In the genomic region with DNA sequence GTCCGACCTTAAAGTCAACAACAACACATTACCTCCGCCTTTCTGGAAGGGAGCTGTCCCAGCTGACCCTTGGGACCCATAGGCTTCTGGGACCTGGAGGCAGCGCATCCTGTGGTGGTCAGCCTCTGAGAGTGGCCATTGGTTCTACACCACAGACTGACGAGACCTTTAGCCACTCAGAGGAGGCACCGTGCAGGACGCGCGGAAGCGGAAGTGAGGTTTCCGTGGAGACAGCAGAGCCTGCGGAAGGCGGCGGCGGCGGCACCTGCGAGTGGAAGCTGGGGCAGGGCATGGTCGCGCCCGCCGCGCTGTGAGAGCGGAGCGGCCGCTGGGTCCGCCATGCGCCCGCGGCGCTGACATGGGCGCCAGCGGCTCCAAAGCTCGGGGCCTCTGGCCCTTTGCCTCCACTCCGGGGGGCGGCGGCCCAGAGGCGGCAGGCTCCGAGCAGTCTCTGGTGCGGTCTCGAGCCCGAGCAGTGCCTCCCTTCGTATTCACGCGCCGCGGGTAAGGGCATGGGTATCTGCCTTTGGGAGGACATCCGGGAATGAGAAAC, we compare ENCODE assay signal across 8 mouse cellular contexts. TPM values are rescaled to one million over a fixed set of nuclear protein-coding genes. Genes with fewer than 3 reads are reported as not detected.
DNase-seq lines count a peak whose midpoint lies in the region; ATAC-seq and TF ChIP-seq lines count a peak whose summit lies in the region.

A gene (plus strand): TSS at position 227 of the 553 bp plus-strand sequence.

- peak; percentile 76 for TF ChIP-seq POLR2A in CH12.LX (IDR thresholded peaks at IDR 0.05; ENCODE audit: low read depth, low read length)

- no peaks in the 10 kb centered on the region for H3K27me3 ChIP-seq in CH12.LX (replicated peaks)
- no peaks in the 10 kb centered on the region for H3K27me3 ChIP-seq in forebrain, embryonic 10.5 days (ENCODE audit: poor library complexity, severe bottlenecking)
- H3K27me3 ChIP-seq in heart, embryonic 15.5 days = no peaks in the 10 kb centered on the region
- no peaks in the 10 kb centered on the region for H3K27me3 ChIP-seq in liver, embryonic 15.5 days
- H3K27me3 ChIP-seq in neural tube, embryonic 12.5 days (replicated peaks) = no peaks in the 10 kb centered on the region

- peak within 1 kb of the TSS; percentile 71 to 85 (median 79) for H3K4me3 ChIP-seq in CH12.LX (replicated peaks in 1 of 3; ENCODE audit: low read depth in 2 of 3, low read length in 2 of 3, poor library complexity in 1 of 3)
- H3K4me3 ChIP-seq in forebrain, embryonic 10.5 days = peak within 1 kb of the TSS; percentile 93
- peak within 1 kb of the TSS; percentile 85 for H3K4me3 ChIP-seq in heart, embryonic 15.5 days
- H3K4me3 ChIP-seq in liver, embryonic 15.5 days (replicated peaks) = peak within 1 kb of the TSS; percentile 83
- peak within 1 kb of the TSS; percentile 96 for H3K4me3 ChIP-seq in neural tube, embryonic 12.5 days

- in situ Hi-C loops in CH12.LX (cut with MboI; ENCODE audit: low pct_ligation_motif_present, low pct_unique_long_range_greater_than_20kb, low sequenced_read_pairs) = no loop called here

- DNase-seq in CH12.LX (ENCODE audit: extremely low read depth) = peak; percentile 94
- DNase-seq in c-Kit-positive CD71-negative TER-119-negative erythroid progenitor cells, embryonic 14.5 days (ENCODE audit: low read depth) = peak; percentile 88
- peak; percentile 96 for DNase-seq in forebrain, embryonic 10.5 days (ENCODE audit: extremely low spot score, low spot score)
- DNase-seq in kidney, postnatal 36 days = peak; percentile 97 to 99
- peak; percentile 91 for DNase-seq in testis, postnatal 10 days (ENCODE audit: low spot score)

- peak within 1 kb of the TSS; percentile 87 for H3K4me2 ChIP-seq in CH12.LX (ENCODE audit: insufficient read depth, low read depth, poor library complexity, severe bottlenecking)
- peak within 1 kb of the TSS; percentile 80 for H3K4me2 ChIP-seq in heart, embryonic 15.5 days
- peak within 1 kb of the TSS; percentile 83 for H3K4me2 ChIP-seq in liver, embryonic 15.5 days
- peak within 1 kb of the TSS; percentile 90 for H3K4me2 ChIP-seq in neural tube, embryonic 12.5 days (replicated peaks)

- 1% methylated on average over 46 of the region's 46 CpGs for WGBS in forebrain, embryonic 10.5 days
- WGBS in heart, embryonic 15.5 days = under 1% methylated on average over 46 of the region's 46 CpGs
- 0% methylated on average over 46 of the region's 46 CpGs for WGBS in liver, embryonic 15.5 days (ENCODE audit: insufficient replicate concordance)
- under 1% methylated on average over 46 of the region's 46 CpGs for WGBS in neural tube, embryonic 12.5 days

- TF ChIP-seq EP300 in CH12.LX (IDR thresholded peaks at IDR 0.05; ENCODE audit: low read length) = no peak

- H3K79me2 ChIP-seq in CH12.LX (replicated peaks; ENCODE audit: control insufficient read depth, extremely low read depth, insufficient read depth, poor library complexity, severe bottlenecking) = peaks cover 9% of the 10 kb centered on the region

- TF ChIP-seq RAD21 in CH12.LX (IDR thresholded peaks at IDR 0.05; ENCODE audit: low read depth, low read length) = no peak

- peaks cover 16 to 45% of the 10 kb centered on the region in 2 experiments for H3K4me1 ChIP-seq in CH12.LX (ENCODE audit: control insufficient read depth in 1 of 2, insufficient read depth in 2 of 2)
- H3K4me1 ChIP-seq in forebrain, embryonic 10.5 days = peaks cover 61% of the 10 kb centered on the region
- peaks cover 42% of the 10 kb centered on the region for H3K4me1 ChIP-seq in heart, embryonic 15.5 days (replicated peaks)
- peaks cover 64% of the 10 kb centered on the region for H3K4me1 ChIP-seq in liver, embryonic 15.5 days (replicated peaks)
- peaks cover 25% of the 10 kb centered on the region for H3K4me1 ChIP-seq in neural tube, embryonic 12.5 days

- TF ChIP-seq CTCF in CH12.LX (conservative IDR thresholded peaks at IDR 0.05 in 1 of 2, IDR thresholded peaks at IDR 0.05 in 1 of 2; ENCODE audit: low read depth in 2 of 2, low read length in 2 of 2) = no peak

- dilution Hi-C loops in CH12.LX (cut with MboI; ENCODE audit: extremely low pct_ligation_motif_present, extremely low pct_unique_long_range_greater_than_20kb, low sequenced_read_pairs) = no loop called here

- ATAC-seq in heart, embryonic 15.5 days (replicated peaks; ENCODE audit: insufficient number of reproducible peaks, insufficient read depth, low FRiP score, low read depth) = peak; percentile 93
- ATAC-seq in liver, embryonic 15.5 days (ENCODE audit: insufficient read depth) = peak; percentile 94
- peak; percentile 91 for ATAC-seq in neural tube, embryonic 12.5 days (ENCODE audit: low FRiP score, low read depth)

- peak within 1 kb of the TSS; percentile 64 for H3K9ac ChIP-seq in CH12.LX (ENCODE audit: insufficient read depth, low read depth)
- H3K9ac ChIP-seq in heart, embryonic 15.5 days = peak within 1 kb of the TSS; percentile 82
- peak within 1 kb of the TSS; percentile 89 for H3K9ac ChIP-seq in liver, embryonic 15.5 days
- H3K9ac ChIP-seq in neural tube, embryonic 12.5 days = peak within 1 kb of the TSS; percentile 90

- no peak within 1 kb of the TSS for H3K27ac ChIP-seq in CH12.LX (ENCODE audit: insufficient read depth, low read depth)
- peak within 1 kb of the TSS; percentile 88 for H3K27ac ChIP-seq in forebrain, embryonic 10.5 days
- peak within 1 kb of the TSS; percentile 79 for H3K27ac ChIP-seq in heart, embryonic 15.5 days
- peak within 1 kb of the TSS; percentile 90 for H3K27ac ChIP-seq in liver, embryonic 15.5 days (replicated peaks)
- H3K27ac ChIP-seq in neural tube, embryonic 12.5 days = 0 out of 2 replicates have a peak within 1 kb of the TSS, but pooled peaks have one; percentile 42

- peaks cover 42 to 68% of the 10 kb centered on the region in 2 experiments for H3K36me3 ChIP-seq in CH12.LX (replicated peaks in 1 of 2; ENCODE audit: control insufficient read depth in 1 of 2, insufficient read depth in 1 of 2, low read length in 1 of 2)
- H3K36me3 ChIP-seq in forebrain, embryonic 10.5 days (replicated peaks) = peaks cover 72% of the 10 kb centered on the region
- peaks cover 52% of the 10 kb centered on the region for H3K36me3 ChIP-seq in heart, embryonic 15.5 days
- H3K36me3 ChIP-seq in liver, embryonic 15.5 days (replicated peaks) = peaks cover 62% of the 10 kb centered on the region
- peaks cover 53% of the 10 kb centered on the region for H3K36me3 ChIP-seq in neural tube, embryonic 12.5 days

- H3K9me3 ChIP-seq in CH12.LX (replicated peaks; ENCODE audit: low read length) = no peaks in the 10 kb centered on the region
- no peaks in the 10 kb centered on the region for H3K9me3 ChIP-seq in forebrain, embryonic 10.5 days
- no peaks in the 10 kb centered on the region for H3K9me3 ChIP-seq in heart, embryonic 15.5 days (replicated peaks)
- no peaks in the 10 kb centered on the region for H3K9me3 ChIP-seq in liver, embryonic 15.5 days (replicated peaks)
- H3K9me3 ChIP-seq in neural tube, embryonic 12.5 days = no peaks in the 10 kb centered on the region

TF ChIP-seq in CH12.LX, 34 proteins besides CTCF, POLR2A, EP300 and RAD21:
- TF ChIP-seq IRF4 (IDR thresholded peaks at IDR 0.05; ENCODE audit: low read depth, low read length) (peak; percentile 59; the same call in 1 of the 2 replicates), MEF2A (IDR thresholded peaks at IDR 0.05; ENCODE audit: borderline replicate concordance, low read depth, low read length) (peak; percentile 12; the same call in 1 of the 2 replicates), NRF1 (IDR thresholded peaks at IDR 0.05; ENCODE audit: low read depth, low read length) (peak; percentile 53), POLR2AphosphoS2 (IDR thresholded peaks at IDR 0.05; ENCODE audit: low read depth, low read length) (peak; percentile 96), ELF1 (IDR thresholded peaks at IDR 0.05; ENCODE audit: low read depth, low read length) (peak; percentile 94), MXI1 (IDR thresholded peaks at IDR 0.05; ENCODE audit: low read depth, low read length) (peak; percentile 97), ZC3H11A (IDR thresholded peaks at IDR 0.05; ENCODE audit: low read depth, low read length) (no peak), CHD2 (IDR thresholded peaks at IDR 0.05; ENCODE audit: low read length) (peak; percentile 90), ZNF384 (IDR thresholded peaks at IDR 0.05; ENCODE audit: low read depth, low read length) (no peak), ZMIZ1 (IDR thresholded peaks at IDR 0.05; ENCODE audit: low read depth, low read length) (peak; percentile 83), TBP (conservative IDR thresholded peaks at IDR 0.05; ENCODE audit: low read depth, low read length) (no peak), HCFC1 (IDR thresholded peaks at IDR 0.05; ENCODE audit: low read depth, low read length) (peak; percentile 84), KAT2A (IDR thresholded peaks at IDR 0.05; ENCODE audit: insufficient replicate concordance, low read length) (peak; percentile 56; the same call in 1 of the 2 replicates), ETS1 (conservative IDR thresholded peaks at IDR 0.05; ENCODE audit: low read depth, low read length) (0 out of 2 replicates have a peak, but pooled peaks have one; percentile 21), MAFK (IDR thresholded peaks at IDR 0.05; ENCODE audit: insufficient replicate concordance, low read length) (no peak), TCF12 (IDR thresholded peaks at IDR 0.05; ENCODE audit: low read depth, low read length) (0 out of 2 replicates have a peak, but pooled peaks have one; percentile 25), NELFE (IDR thresholded peaks at IDR 0.05; ENCODE audit: low read depth, low read length) (peak; percentile 60; the same call in 1 of the 2 replicates)

RNA-seq across cellular contexts. Expression of the gene that starts here (rescaled TPM):
- total RNA-seq in CH12.LX (2012; rRNA removed) (23.0 and 31.5 TPM in 2 replicates), CH12.LX (2014; rRNA removed) (30.8 and 33.3 TPM in 2 replicates)
- polyA plus RNA-seq in CH12.LX (2012; ENCODE audit: insufficient read length, low read depth) = 39.1 and 39.2 TPM in 2 replicates
- 73.3 and 74.1 TPM in 2 replicates for polyA plus RNA-seq in forebrain, embryonic 10.5 days (2016; fragmentation: Nextera tagmentation; extraction: Ambion mirVana)
- 41.4 and 43.0 TPM in 2 replicates for polyA plus RNA-seq in heart, embryonic 15.5 days (2015; fragmentation: Nextera tagmentation; extraction: Ambion mirVana)
- polyA plus RNA-seq in liver, embryonic 15.5 days (2015; fragmentation: Nextera tagmentation; extraction: Ambion mirVana) = 34.1 and 36.1 TPM in 2 replicates
- polyA plus RNA-seq in neural tube, embryonic 12.5 days (2016; fragmentation: Nextera tagmentation; extraction: Ambion mirVana) = 93.3 and 93.9 TPM in 2 replicates
